Mouse (Mus musculus): ENCODE data around the gene Zdhhc11. TPM values are rescaled to one million over a fixed set of nuclear protein-coding genes. Genes with fewer than 3 reads are reported as not detected.

Zdhhc11 gene
- polyA plus RNA-seq, 1 experiment from 2014 or later: not detected

- Histone ChIP-seq H3K4me3 (replicated peaks; ENCODE audit: low read length) (no peak overlapping the region), H3K27me3 (ENCODE audit: control insufficient read depth, insufficient read depth, low read length) (no peaks in the 10 kb centered on the region), H3K36me3 (ENCODE audit: control insufficient read depth, insufficient read depth, low read length) (peaks cover 30% of the 10 kb centered on the region), H3K4me2 (ENCODE audit: low read depth, low read length) (no peak overlapping the region), H3K4me1 (ENCODE audit: control insufficient read depth, insufficient read depth, low read length) (no peaks in the 10 kb centered on the region), H3K9me3 (replicated peaks; ENCODE audit: control insufficient read depth, low read length) (no peaks in the 10 kb centered on the region), H3K27ac (ENCODE audit: low read length) (no peak overlapping the region), H3K9ac (ENCODE audit: low read length) (no peak overlapping the region)
- ATAC-seq (ENCODE audit: insufficient read depth, low FRiP score): no peak
- WGBS: 86% methylated on average over 5 of the region's 5 CpGs
Measured at GRCm38 (mm10) chr13:73955531-73955930, 8.1 kb upstream of the Zdhhc11 start.

GRCm38 (mm10) chr13:73960117-73960652, 3.5 kb upstream of the Zdhhc11 start:
- WGBS: 91% methylated on average over 10 of the region's 10 CpGs

DNA sequence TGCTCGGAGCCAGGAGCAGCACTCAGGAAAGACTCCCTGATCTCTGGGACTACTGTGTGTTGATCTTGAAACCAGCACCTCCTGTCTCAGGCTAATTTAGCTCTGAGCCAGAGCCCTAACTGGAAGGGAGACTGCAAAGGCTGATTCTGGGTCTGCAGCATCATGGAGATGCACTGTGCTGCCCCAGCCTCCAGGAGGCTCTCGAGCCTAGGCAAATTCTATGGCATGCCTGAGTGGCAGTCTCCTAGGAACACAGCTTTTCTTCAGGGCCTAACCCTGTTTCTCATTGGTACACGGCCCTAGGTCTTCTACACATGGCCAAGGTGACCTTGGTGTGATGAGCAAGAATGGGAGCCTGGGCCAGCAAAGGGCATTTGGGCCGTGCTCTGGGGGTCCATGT, 2.5 kb upstream of the Zdhhc11 start:
- Histone ChIP-seq H3K4me1 (ENCODE audit: control insufficient read depth, insufficient read depth, low read length) (no peaks in the 10 kb centered on the region), H3K27me3 (ENCODE audit: control insufficient read depth, insufficient read depth, low read length) (no peaks in the 10 kb centered on the region), H3K4me2 (ENCODE audit: low read depth, low read length) (no peak overlapping the region), H3K4me3 (replicated peaks; ENCODE audit: low read length) (no peak overlapping the region), H3K9ac (ENCODE audit: low read length) (no peak overlapping the region), H3K9me3 (replicated peaks; ENCODE audit: control insufficient read depth, low read length) (no peaks in the 10 kb centered on the region), H3K36me3 (ENCODE audit: control insufficient read depth, insufficient read depth, low read length) (peaks cover 21% of the 10 kb centered on the region), H3K27ac (ENCODE audit: low read length) (no peak overlapping the region)
- no peak for ATAC-seq (ENCODE audit: insufficient read depth, low FRiP score)
- whole genome bisulfite sequencing: 84% methylated on average over 4 of the region's 4 CpGs

More at GRCm38 (mm10) chr13:73960117-73960652, 3.5 kb upstream of the Zdhhc11 start:
- Histone ChIP-seq H3K27me3 (ENCODE audit: control insufficient read depth, insufficient read depth, low read length) (no peaks in the 10 kb centered on the region), H3K9me3 (replicated peaks; ENCODE audit: control insufficient read depth, low read length) (no peaks in the 10 kb centered on the region), H3K4me2 (ENCODE audit: low read depth, low read length) (no peak overlapping the region), H3K9ac (ENCODE audit: low read length) (no peak overlapping the region), H3K4me1 (ENCODE audit: control insufficient read depth, insufficient read depth, low read length) (no peaks in the 10 kb centered on the region), H3K27ac (ENCODE audit: low read length) (no peak overlapping the region), H3K36me3 (ENCODE audit: control insufficient read depth, insufficient read depth, low read length) (peaks cover 23% of the 10 kb centered on the region), H3K4me3 (replicated peaks; ENCODE audit: low read length) (no peak overlapping the region)
- ATAC-seq (ENCODE audit: insufficient read depth, low FRiP score): no peak

GRCm38 (mm10) chr13:73970545-73971448, 7.1 kb downstream of the Zdhhc11 start:
- H3K27me3 ChIP-seq (ENCODE audit: control insufficient read depth, insufficient read depth, low read length): no peaks in the 10 kb centered on the region
- H3K9ac ChIP-seq (ENCODE audit: low read length): peak overlapping the region; percentile 24; the same call in 1 of the 2 replicates
- ATAC-seq (ENCODE audit: insufficient read depth, low FRiP score): peak; percentile 84
- 0 out of 2 replicates have a peak overlapping the region, but pooled peaks have one; percentile 7 for H3K4me3 ChIP-seq (replicated peaks; ENCODE audit: low read length)
- WGBS: 20% methylated on average over 12 of the region's 12 CpGs
- peak overlapping the region; percentile 46 for H3K4me2 ChIP-seq (ENCODE audit: low read depth, low read length)
- H3K27ac ChIP-seq (ENCODE audit: low read length): peak overlapping the region; percentile 43; the same call in 1 of the 2 replicates
- H3K4me1 ChIP-seq (ENCODE audit: control insufficient read depth, insufficient read depth, low read length): peaks cover 5% of the 10 kb centered on the region
- H3K9me3 ChIP-seq (replicated peaks; ENCODE audit: control insufficient read depth, low read length): no peaks in the 10 kb centered on the region
- no peaks in the 10 kb centered on the region for H3K36me3 ChIP-seq (ENCODE audit: control insufficient read depth, insufficient read depth, low read length)

DNA sequence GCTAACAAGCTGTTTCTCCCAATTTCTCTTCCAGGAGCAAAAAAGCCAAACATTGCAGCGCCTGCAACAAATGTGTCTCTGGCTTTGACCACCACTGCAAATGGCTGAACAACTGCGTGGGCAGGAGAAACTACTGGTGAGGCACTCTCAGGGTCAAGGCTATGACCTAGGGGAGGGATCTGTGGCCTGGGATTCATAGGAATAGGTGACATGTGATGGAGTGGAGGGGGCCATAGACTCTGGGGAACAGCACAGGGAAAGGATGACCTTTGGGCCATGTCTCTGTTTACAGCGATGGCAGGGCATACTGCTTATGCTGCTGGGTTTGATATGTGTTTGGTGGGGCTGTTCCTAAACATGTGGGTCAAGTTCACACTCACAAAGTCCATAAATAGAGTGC, 10.9 kb downstream of the Zdhhc11 start:
- H3K4me3 ChIP-seq (replicated peaks; ENCODE audit: low read length): no peak overlapping the region
- WGBS: 77% methylated on average over 3 of the region's 3 CpGs
- no peak for ATAC-seq (ENCODE audit: insufficient read depth, low FRiP score)
- H3K4me2 ChIP-seq (ENCODE audit: low read depth, low read length): no peak overlapping the region
- H3K4me1 ChIP-seq (ENCODE audit: control insufficient read depth, insufficient read depth, low read length): peaks cover 5% of the 10 kb centered on the region
- no peaks in the 10 kb centered on the region for H3K36me3 ChIP-seq (ENCODE audit: control insufficient read depth, insufficient read depth, low read length)
- no peaks in the 10 kb centered on the region for H3K27me3 ChIP-seq (ENCODE audit: control insufficient read depth, insufficient read depth, low read length)
- H3K9me3 ChIP-seq (replicated peaks; ENCODE audit: control insufficient read depth, low read length): no peaks in the 10 kb centered on the region
- H3K27ac ChIP-seq (ENCODE audit: low read length): no peak overlapping the region
- H3K9ac ChIP-seq (ENCODE audit: low read length): no peak overlapping the region

GRCm38 (mm10) chr13:73976935-73977334, 13.3 kb downstream of the Zdhhc11 start:
- no peaks in the 10 kb centered on the region for H3K4me1 ChIP-seq (ENCODE audit: control insufficient read depth, insufficient read depth, low read length)
- H3K36me3 ChIP-seq (ENCODE audit: control insufficient read depth, insufficient read depth, low read length): no peaks in the 10 kb centered on the region
- no peak overlapping the region for H3K27ac ChIP-seq (ENCODE audit: low read length)
- no peak overlapping the region for H3K4me2 ChIP-seq (ENCODE audit: low read depth, low read length)
- no peaks in the 10 kb centered on the region for H3K9me3 ChIP-seq (replicated peaks; ENCODE audit: control insufficient read depth, low read length)
- H3K9ac ChIP-seq (ENCODE audit: low read length): no peak overlapping the region
- no peaks in the 10 kb centered on the region for H3K27me3 ChIP-seq (ENCODE audit: control insufficient read depth, insufficient read depth, low read length)
- no peak overlapping the region for H3K4me3 ChIP-seq (replicated peaks; ENCODE audit: low read length)
- no peak for ATAC-seq (ENCODE audit: insufficient read depth, low FRiP score)
- WGBS: 87% methylated on average over 5 of the region's 5 CpGs

DNA sequence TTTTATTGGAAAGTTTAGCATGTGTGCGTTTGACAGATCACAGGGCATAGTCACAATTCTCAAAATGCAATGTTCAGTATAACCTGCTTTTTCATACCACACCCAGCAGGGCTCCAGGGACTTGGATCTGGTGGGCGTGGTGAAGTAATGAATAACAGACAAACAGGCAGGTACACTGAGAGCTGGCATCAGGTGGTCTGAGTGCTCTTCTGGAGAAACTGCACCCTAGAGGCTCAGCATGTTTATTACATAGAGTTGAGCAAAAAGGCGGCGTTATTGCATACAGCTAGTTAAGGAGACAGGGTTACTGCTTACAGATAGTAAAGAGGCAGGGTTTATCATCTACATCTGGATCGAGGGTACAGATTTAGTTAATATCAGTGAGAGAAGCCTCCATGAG, 26.7 kb downstream of the Zdhhc11 start:
- Histone ChIP-seq H3K4me1 (ENCODE audit: control insufficient read depth, insufficient read depth, low read length) (no peaks in the 10 kb centered on the region), H3K27me3 (ENCODE audit: control insufficient read depth, insufficient read depth, low read length) (no peaks in the 10 kb centered on the region), H3K9me3 (replicated peaks; ENCODE audit: control insufficient read depth, low read length) (no peaks in the 10 kb centered on the region), H3K9ac (ENCODE audit: low read length) (no peak overlapping the region), H3K4me3 (replicated peaks; ENCODE audit: low read length) (no peak overlapping the region), H3K4me2 (ENCODE audit: low read depth, low read length) (no peak overlapping the region), H3K36me3 (ENCODE audit: control insufficient read depth, insufficient read depth, low read length) (no peaks in the 10 kb centered on the region), H3K27ac (ENCODE audit: low read length) (no peak overlapping the region)
- WGBS: 68% methylated on average over 5 of the region's 5 CpGs
- no peak for ATAC-seq (ENCODE audit: insufficient read depth, low FRiP score)

GRCm38 (mm10) chr13:73990761-73991160, 27.1 kb downstream of the Zdhhc11 start:
- Histone ChIP-seq H3K9me3 (replicated peaks; ENCODE audit: control insufficient read depth, low read length) (no peaks in the 10 kb centered on the region), H3K9ac (ENCODE audit: low read length) (no peak overlapping the region), H3K4me3 (replicated peaks; ENCODE audit: low read length) (no peak overlapping the region), H3K27me3 (ENCODE audit: control insufficient read depth, insufficient read depth, low read length) (no peaks in the 10 kb centered on the region), H3K4me1 (ENCODE audit: control insufficient read depth, insufficient read depth, low read length) (no peaks in the 10 kb centered on the region), H3K36me3 (ENCODE audit: control insufficient read depth, insufficient read depth, low read length) (no peaks in the 10 kb centered on the region), H3K4me2 (ENCODE audit: low read depth, low read length) (no peak overlapping the region), H3K27ac (ENCODE audit: low read length) (no peak overlapping the region)
- 71% methylated on average over 2 of the region's 2 CpGs for WGBS
- no peak for ATAC-seq (ENCODE audit: insufficient read depth, low FRiP score)

DNA sequence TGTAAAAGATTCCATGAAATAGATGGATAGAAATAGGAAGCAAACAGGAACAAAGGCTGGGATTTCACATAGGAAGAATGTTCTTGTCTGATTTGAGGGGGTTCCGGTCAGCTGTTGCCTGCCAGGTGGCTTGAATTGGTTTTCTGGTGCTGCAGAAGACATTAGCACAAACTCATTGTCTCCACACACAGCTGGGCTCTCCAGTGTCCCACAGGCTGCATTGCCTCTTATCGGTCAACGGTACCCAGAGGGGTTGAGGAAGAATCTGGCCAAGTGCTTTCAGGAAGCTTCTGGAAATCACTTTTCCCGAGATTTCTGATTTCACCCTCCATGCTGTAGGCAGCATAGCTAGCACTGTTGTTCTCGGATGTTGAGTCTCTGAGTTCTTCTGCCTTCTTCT, 27.6 kb downstream of the Zdhhc11 start:
- WGBS: 86% methylated on average over 5 of the region's 5 CpGs
- Histone ChIP-seq H3K27ac (ENCODE audit: low read length) (no peak overlapping the region), H3K4me3 (replicated peaks; ENCODE audit: low read length) (no peak overlapping the region), H3K27me3 (ENCODE audit: control insufficient read depth, insufficient read depth, low read length) (no peaks in the 10 kb centered on the region), H3K4me1 (ENCODE audit: control insufficient read depth, insufficient read depth, low read length) (no peaks in the 10 kb centered on the region), H3K36me3 (ENCODE audit: control insufficient read depth, insufficient read depth, low read length) (no peaks in the 10 kb centered on the region), H3K4me2 (ENCODE audit: low read depth, low read length) (no peak overlapping the region), H3K9ac (ENCODE audit: low read length) (no peak overlapping the region), H3K9me3 (replicated peaks; ENCODE audit: control insufficient read depth, low read length) (no peaks in the 10 kb centered on the region)
- no peak for ATAC-seq (ENCODE audit: insufficient read depth, low FRiP score)

All from stomach, embryonic 16.5 days (tissue).